Mouse (Mus musculus): ENCODE data around the gene Smarcal1. TPM values are rescaled to one million over a fixed set of nuclear protein-coding genes. Genes with fewer than 3 reads are reported as not detected.
A peak's percentile ranks its signal among the peaks of the same experiment; 100 is the strongest.

Smarcal1 gene
- polyA plus RNA-seq, 1 experiment, result 24.3 TPM

DNA sequence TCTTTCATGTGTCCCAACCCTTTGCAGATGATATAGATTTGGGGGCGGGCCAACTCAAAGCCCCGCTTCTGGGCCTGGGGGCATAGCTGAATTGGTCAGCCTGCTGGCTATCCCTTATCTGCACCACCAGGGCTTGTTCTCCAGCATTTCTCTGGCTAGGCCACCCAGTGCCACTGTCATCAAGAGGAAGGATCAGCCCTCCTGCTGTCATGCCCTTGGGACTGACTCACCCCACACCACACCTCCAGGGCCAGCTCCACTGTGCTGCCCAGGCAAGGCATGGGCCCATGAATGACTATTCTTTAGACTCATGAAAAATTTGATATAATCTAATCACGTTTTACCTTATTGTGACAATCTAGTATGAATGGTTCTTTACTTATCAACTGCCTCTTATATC lies 26.6 kb upstream of the Smarcal1 start:
- DNase-seq, result no peak

DNA sequence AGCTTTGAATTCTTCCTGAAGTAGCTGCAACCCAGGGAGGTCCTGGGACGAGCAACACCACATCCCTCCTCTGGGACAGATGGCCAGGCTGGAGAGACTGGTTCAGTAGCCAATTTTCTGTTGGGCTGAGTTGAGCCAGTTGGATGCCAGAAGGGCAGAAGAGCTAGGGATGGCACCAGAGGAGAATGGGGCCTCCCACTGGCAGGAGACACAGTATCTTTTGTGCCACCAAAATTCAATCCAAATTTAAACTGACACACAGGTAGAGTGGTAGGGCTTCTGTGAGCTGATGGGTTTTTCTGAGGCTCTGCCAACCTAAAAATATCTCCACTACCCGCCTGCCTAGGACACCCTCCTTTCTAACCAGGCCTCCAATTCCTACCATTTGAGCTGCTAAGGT lies 24.4 kb upstream of the Smarcal1 start:
- Histone ChIP-seq H3K27ac (ENCODE audit: insufficient read depth, low read depth, low read length) (no peak overlapping the region), H3K4me1 (ENCODE audit: control insufficient read depth, insufficient read depth, low read length) (no peaks in the 10 kb centered on the region), H3K36me3 (ENCODE audit: control insufficient read depth, insufficient read depth, low read length) (no peaks in the 10 kb centered on the region), H3K4me3 (ENCODE audit: insufficient read depth, low read depth, low read length) (no peak overlapping the region), H3K27me3 (replicated peaks; ENCODE audit: control insufficient read depth, insufficient read depth, low read length) (no peaks in the 10 kb centered on the region)
- WGBS, result 75% methylated on average over 2 of the region's 2 CpGs
- TF ChIP-seq CTCF (conservative IDR thresholded peaks at IDR 0.05; ENCODE audit: insufficient read depth, insufficient read length, low read depth, low read length) (no peak), POLR2A (IDR thresholded peaks at IDR 0.05; ENCODE audit: low read depth, low read length) (no peak)
- no peak for DNase-seq

More for the DNA sequence above, 26.6 kb upstream of the Smarcal1 start:
- Histone ChIP-seq H3K27ac (ENCODE audit: insufficient read depth, low read depth, low read length) (no peak overlapping the region), H3K4me3 (ENCODE audit: insufficient read depth, low read depth, low read length) (no peak overlapping the region), H3K27me3 (replicated peaks; ENCODE audit: control insufficient read depth, insufficient read depth, low read length) (no peaks in the 10 kb centered on the region), H3K4me1 (ENCODE audit: control insufficient read depth, insufficient read depth, low read length) (no peaks in the 10 kb centered on the region), H3K36me3 (ENCODE audit: control insufficient read depth, insufficient read depth, low read length) (no peaks in the 10 kb centered on the region)
- TF ChIP-seq CTCF (conservative IDR thresholded peaks at IDR 0.05; ENCODE audit: insufficient read depth, insufficient read length, low read depth, low read length) (no peak), POLR2A (IDR thresholded peaks at IDR 0.05; ENCODE audit: low read depth, low read length) (no peak)
- WGBS, result 82% methylated on average over 3 of the region's 3 CpGs

DNA sequence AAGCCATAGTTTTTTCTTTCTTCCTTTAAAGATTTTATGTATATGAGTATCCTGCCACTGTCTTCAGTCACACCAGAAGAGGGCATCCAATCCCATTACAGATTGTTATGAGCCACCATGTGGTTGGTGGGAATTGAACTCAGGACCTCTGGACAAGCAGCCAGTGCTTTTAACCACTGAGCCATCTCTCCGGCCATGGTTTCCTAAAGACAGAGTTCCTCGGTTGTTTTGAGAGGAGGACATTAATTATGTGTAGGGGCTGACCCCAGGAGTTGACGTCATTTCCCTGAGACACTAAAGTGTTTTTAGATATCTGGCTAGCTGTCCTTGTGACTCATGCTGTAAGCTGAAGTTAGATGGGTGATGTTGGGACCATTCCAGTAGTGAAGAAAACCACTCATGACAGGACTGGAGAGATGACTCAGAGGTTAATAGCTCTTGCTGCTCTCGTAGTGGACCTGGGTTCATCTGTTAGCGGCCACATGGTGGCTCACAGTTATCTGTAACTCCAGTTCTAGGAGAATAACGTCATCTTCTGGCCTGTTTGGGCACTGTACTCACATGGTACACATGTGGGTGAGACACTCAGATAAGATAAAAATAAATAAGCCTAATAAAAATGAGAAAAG lies 18.6 kb upstream of the Smarcal1 start:
- Histone ChIP-seq H3K27ac (ENCODE audit: insufficient read depth, low read depth, low read length) (no peak overlapping the region), H3K4me3 (ENCODE audit: insufficient read depth, low read depth, low read length) (no peak overlapping the region), H3K36me3 (ENCODE audit: control insufficient read depth, insufficient read depth, low read length) (no peaks in the 10 kb centered on the region), H3K4me1 (ENCODE audit: control insufficient read depth, insufficient read depth, low read length) (no peaks in the 10 kb centered on the region), H3K27me3 (replicated peaks; ENCODE audit: control insufficient read depth, insufficient read depth, low read length) (no peaks in the 10 kb centered on the region)
- 51% methylated on average over 6 of the region's 6 CpGs for WGBS
- TF ChIP-seq POLR2A (IDR thresholded peaks at IDR 0.05; ENCODE audit: low read depth, low read length) (no peak), CTCF (conservative IDR thresholded peaks at IDR 0.05; ENCODE audit: insufficient read depth, insufficient read length, low read depth, low read length) (no peak)
- peak; percentile 5 for DNase-seq

DNA sequence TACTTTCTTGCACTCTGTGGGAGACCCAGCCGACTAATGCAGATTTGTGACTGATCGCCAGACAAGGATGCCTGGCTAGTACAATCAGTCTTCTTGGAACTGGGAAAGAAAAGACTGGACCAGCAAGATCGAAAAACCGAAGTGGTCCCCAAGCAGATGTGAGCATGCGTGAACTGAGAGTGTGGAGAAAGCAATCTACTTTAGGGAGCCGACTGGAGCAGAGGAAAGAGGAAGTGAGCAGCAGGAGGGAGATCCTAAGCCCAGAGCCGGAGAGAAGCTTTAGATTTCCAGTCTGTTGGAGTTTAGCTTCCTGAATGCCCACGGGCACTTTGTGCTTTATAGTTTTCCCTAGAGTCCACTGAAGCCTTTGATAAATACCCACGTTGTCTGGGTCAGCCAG lies 16.0 kb upstream of the Smarcal1 start:
- Histone ChIP-seq H3K27ac (ENCODE audit: insufficient read depth, low read depth, low read length) (no peak overlapping the region), H3K36me3 (ENCODE audit: control insufficient read depth, insufficient read depth, low read length) (no peaks in the 10 kb centered on the region), H3K4me3 (ENCODE audit: insufficient read depth, low read depth, low read length) (no peak overlapping the region), H3K4me1 (ENCODE audit: control insufficient read depth, insufficient read depth, low read length) (no peaks in the 10 kb centered on the region), H3K27me3 (replicated peaks; ENCODE audit: control insufficient read depth, insufficient read depth, low read length) (no peaks in the 10 kb centered on the region)
- 50% methylated on average over 9 of the region's 9 CpGs for WGBS
- no peak for TF ChIP-seq CTCF (conservative IDR thresholded peaks at IDR 0.05; ENCODE audit: insufficient read depth, insufficient read length, low read depth, low read length)
- TF ChIP-seq POLR2A (IDR thresholded peaks at IDR 0.05; ENCODE audit: low read depth, low read length), result no peak
- DNase-seq, result no peak

DNA sequence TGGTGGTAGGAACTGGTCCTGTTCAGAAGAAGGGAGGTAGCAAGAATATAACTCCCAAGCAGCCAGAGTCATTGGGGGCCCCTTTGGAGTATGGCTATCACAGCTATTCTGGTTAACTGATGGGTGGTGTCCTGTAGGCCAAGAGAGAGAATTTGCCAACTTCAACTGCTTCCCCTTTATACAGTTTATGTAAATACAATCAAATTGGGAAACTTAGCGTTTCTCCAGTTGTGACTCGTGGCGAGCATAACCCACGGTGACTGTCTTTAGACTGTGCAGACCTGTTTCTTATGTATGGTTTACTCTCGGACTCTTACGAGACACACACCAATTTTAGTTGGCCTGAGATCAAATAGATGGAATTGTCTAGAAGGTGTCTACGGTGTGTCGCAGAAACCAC lies 14.3 kb upstream of the Smarcal1 start:
- DNase-seq, result no peak
- Histone ChIP-seq H3K27ac (ENCODE audit: insufficient read depth, low read depth, low read length) (no peak overlapping the region), H3K36me3 (ENCODE audit: control insufficient read depth, insufficient read depth, low read length) (no peaks in the 10 kb centered on the region), H3K27me3 (replicated peaks; ENCODE audit: control insufficient read depth, insufficient read depth, low read length) (no peaks in the 10 kb centered on the region), H3K4me1 (ENCODE audit: control insufficient read depth, insufficient read depth, low read length) (no peaks in the 10 kb centered on the region), H3K4me3 (ENCODE audit: insufficient read depth, low read depth, low read length) (no peak overlapping the region)
- 90% methylated on average over 8 of the region's 8 CpGs for WGBS
- TF ChIP-seq POLR2A (IDR thresholded peaks at IDR 0.05; ENCODE audit: low read depth, low read length) (no peak), CTCF (conservative IDR thresholded peaks at IDR 0.05; ENCODE audit: insufficient read depth, insufficient read length, low read depth, low read length) (no peak)

DNA sequence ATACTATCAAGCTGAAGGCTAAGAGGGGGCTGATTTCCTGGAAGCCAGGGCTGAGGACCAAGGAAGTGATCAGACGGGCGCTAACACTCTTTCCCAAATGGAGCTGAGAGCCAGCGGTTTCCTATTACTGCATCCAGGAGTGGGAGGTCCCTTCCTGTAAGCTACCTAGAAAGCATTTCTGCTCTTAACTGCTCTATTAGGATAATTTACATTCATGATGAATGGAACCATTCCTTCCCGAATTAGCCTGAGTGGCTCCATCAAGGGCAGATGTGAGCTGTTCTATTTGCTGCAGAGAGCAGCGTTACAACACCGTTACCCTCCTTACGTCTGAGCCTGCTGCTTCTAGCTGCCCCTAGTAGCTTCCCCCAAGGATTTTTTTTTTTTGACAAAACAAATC lies 9.0 kb upstream of the Smarcal1 start:
- Histone ChIP-seq H3K4me1 (ENCODE audit: control insufficient read depth, insufficient read depth, low read length) (no peaks in the 10 kb centered on the region), H3K27me3 (replicated peaks; ENCODE audit: control insufficient read depth, insufficient read depth, low read length) (no peaks in the 10 kb centered on the region), H3K27ac (ENCODE audit: insufficient read depth, low read depth, low read length) (no peak overlapping the region), H3K4me3 (ENCODE audit: insufficient read depth, low read depth, low read length) (no peak overlapping the region), H3K36me3 (ENCODE audit: control insufficient read depth, insufficient read depth, low read length) (no peaks in the 10 kb centered on the region)
- no peak for DNase-seq
- no peak for TF ChIP-seq CTCF (conservative IDR thresholded peaks at IDR 0.05; ENCODE audit: insufficient read depth, insufficient read length, low read depth, low read length)
- TF ChIP-seq POLR2A (IDR thresholded peaks at IDR 0.05; ENCODE audit: low read depth, low read length), result no peak
- 26% methylated on average over 7 of the region's 7 CpGs for WGBS

DNA sequence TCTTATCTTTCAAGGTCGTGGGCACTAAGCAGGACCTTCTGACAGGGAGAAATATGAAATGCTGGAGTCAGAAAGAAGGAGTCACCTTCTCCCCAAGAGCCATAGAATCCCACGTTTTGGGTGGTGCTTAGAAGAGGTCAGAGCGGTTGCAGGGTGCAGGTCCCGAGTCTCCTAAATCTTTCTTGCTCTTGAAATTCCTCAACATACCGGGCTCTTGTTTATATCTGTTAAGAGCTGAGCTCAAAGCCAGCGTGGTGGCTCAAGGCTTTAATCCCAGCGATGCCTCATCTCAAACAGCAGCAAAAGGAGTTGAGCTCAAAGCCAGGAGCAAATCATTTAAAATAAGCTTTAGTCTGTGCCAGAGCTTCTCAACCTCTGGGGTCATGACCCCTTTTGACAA lies 8.4 kb upstream of the Smarcal1 start:
- no peak for DNase-seq
- TF ChIP-seq POLR2A (IDR thresholded peaks at IDR 0.05; ENCODE audit: low read depth, low read length), result no peak
- no peaks in the 10 kb centered on the region for H3K36me3 ChIP-seq (ENCODE audit: control insufficient read depth, insufficient read depth, low read length)
- 66% methylated on average over 7 of the region's 7 CpGs for WGBS
- no peaks in the 10 kb centered on the region for H3K4me1 ChIP-seq (ENCODE audit: control insufficient read depth, insufficient read depth, low read length)
- H3K27ac ChIP-seq (ENCODE audit: insufficient read depth, low read depth, low read length), result no peak overlapping the region
- H3K27me3 ChIP-seq (replicated peaks; ENCODE audit: control insufficient read depth, insufficient read depth, low read length), result no peaks in the 10 kb centered on the region
- H3K4me3 ChIP-seq (ENCODE audit: insufficient read depth, low read depth, low read length), result no peak overlapping the region

Measured in kidney, adult 2 months (tissue).